ENCODE assay signal across 9 mouse cellular contexts in the genomic region with DNA sequence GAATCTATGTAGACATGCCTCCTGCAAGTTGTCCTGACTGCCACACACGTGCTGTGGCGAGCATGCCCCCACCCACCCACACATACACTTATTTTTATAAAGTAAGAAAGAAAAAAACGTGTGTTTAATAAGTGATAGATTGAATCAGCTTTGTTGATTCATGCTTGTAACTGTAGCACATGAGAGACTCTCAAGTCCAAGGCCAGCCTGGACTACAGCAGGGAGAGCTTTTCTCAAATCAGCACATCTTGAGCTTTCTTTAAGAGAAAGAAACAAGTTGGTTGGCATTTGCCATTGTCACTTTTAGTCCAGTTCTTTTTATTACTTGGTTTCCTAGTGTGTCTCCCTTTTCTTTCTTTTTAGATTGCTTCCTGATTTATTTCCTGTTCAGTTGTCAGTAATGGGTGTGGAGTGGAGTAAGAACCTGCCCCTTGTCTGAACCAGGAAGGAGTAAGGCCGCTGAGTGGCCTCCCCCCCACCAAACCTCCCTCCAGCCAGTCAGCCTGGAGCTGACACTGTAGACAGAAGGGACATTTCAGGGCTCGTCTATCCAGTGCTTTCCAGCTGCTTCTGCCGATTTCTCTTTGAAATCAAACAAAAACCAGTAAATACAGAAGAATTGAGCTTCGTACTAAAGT. TPM values are rescaled to one million over a fixed set of nuclear protein-coding genes. Genes with fewer than 3 reads are reported as not detected.
DNase-seq lines count a peak whose midpoint lies in the region; ATAC-seq and TF ChIP-seq lines count a peak whose summit lies in the region.
"Had no signal": no experiment of that assay in that cellular context is flagged by ENCODE, and none has a peak within 500 bp of the region (broad histone marks: within the 10 kb centered on the region; RNA-seq: fewer than 3 reads in every experiment).

No protein-coding gene starts in this region.

- no peak overlapping the region for H3K9ac ChIP-seq in forebrain, embryonic 15.5 days (replicated peaks)
- H3K9ac ChIP-seq: midbrain, embryonic 12.5 days had no signal

- H3K9me3 ChIP-seq in heart, embryonic 10.5 days: no peaks in the 10 kb centered on the region
- H3K9me3 ChIP-seq in forebrain, embryonic 15.5 days: no peaks in the 10 kb centered on the region
- H3K9me3 ChIP-seq: midbrain, embryonic 12.5 days had no signal

- no peak for TF ChIP-seq CTCF in spleen, adult 2 months (IDR thresholded peaks at IDR 0.05; ENCODE audit: extremely low read depth, insufficient read depth, insufficient read length, insufficient replicate concordance)

- no peak; the same call in 1 of the 2 replicates for TF ChIP-seq POLR2A in spleen, adult 2 months (IDR thresholded peaks at IDR 0.05; ENCODE audit: low read depth, low read length)

- no peaks in the 10 kb centered on the region for H3K27me3 ChIP-seq in spleen, adult 2 months (ENCODE audit: control insufficient read depth, insufficient read depth, low read length)
- H3K27me3 ChIP-seq in heart, embryonic 10.5 days (ENCODE audit: insufficient read depth, poor library complexity, severe bottlenecking): no peaks in the 10 kb centered on the region
- no peaks in the 10 kb centered on the region for H3K27me3 ChIP-seq in forebrain, embryonic 15.5 days
- H3K27me3 ChIP-seq: midbrain, embryonic 12.5 days had no signal

- peak; percentile 51 for ATAC-seq in megakaryocyte progenitor cell, adult 5-6 weeks (replicated peaks; ENCODE audit: poor library complexity)
- no peak for ATAC-seq in forebrain, embryonic 15.5 days (replicated peaks)

- DNase-seq in spleen, adult 2 months (ENCODE audit: low read depth in 1 of 2, low spot score in 2 of 2): peak in 1 of 2 experiments; percentile 9
- no peak for DNase-seq in spleen, adult 18-20 months
- DNase-seq in heart, embryonic 10.5 days (ENCODE audit: low spot score): no peak
- DNase-seq in kidney, postnatal 10 days: peak; percentile 64
- no peak for DNase-seq in layer of hippocampus, postnatal 36 days
- no peak for DNase-seq in testis, postnatal 10 days (ENCODE audit: low spot score)

- peaks cover 3% of the 10 kb centered on the region; the same call in 1 of the 2 replicates for H3K4me1 ChIP-seq in spleen, adult 2 months (ENCODE audit: control insufficient read depth, insufficient read depth, insufficient read length)
- peaks cover 13% of the 10 kb centered on the region for H3K4me1 ChIP-seq in heart, embryonic 10.5 days
- no peaks in the 10 kb centered on the region for H3K4me1 ChIP-seq in forebrain, embryonic 15.5 days
- H3K4me1 ChIP-seq: midbrain, embryonic 12.5 days had no signal

- no peak overlapping the region for H3K4me2 ChIP-seq in forebrain, embryonic 15.5 days (replicated peaks)
- H3K4me2 ChIP-seq: midbrain, embryonic 12.5 days had no signal

- WGBS in spleen, adult 2 months: 31% methylated on average over 7 of the region's 7 CpGs
- 54% methylated on average over 7 of the region's 7 CpGs for WGBS in heart, embryonic 10.5 days
- 55% methylated on average over 7 of the region's 7 CpGs for WGBS in forebrain, embryonic 15.5 days

- no peak overlapping the region for H3K4me3 ChIP-seq in spleen, adult 2 months (ENCODE audit: extremely low read depth, insufficient read depth, insufficient read length)
- no peak overlapping the region for H3K4me3 ChIP-seq in heart, embryonic 10.5 days
- no peak overlapping the region for H3K4me3 ChIP-seq in forebrain, embryonic 15.5 days
- H3K4me3 ChIP-seq: midbrain, embryonic 12.5 days had no signal

- H3K36me3 ChIP-seq in spleen, adult 2 months (ENCODE audit: control insufficient read depth, insufficient read depth, low read length): no peaks in the 10 kb centered on the region
- H3K36me3 ChIP-seq in heart, embryonic 10.5 days: no peaks in the 10 kb centered on the region
- no peaks in the 10 kb centered on the region for H3K36me3 ChIP-seq in forebrain, embryonic 15.5 days
- H3K36me3 ChIP-seq: midbrain, embryonic 12.5 days had no signal

- H3K27ac ChIP-seq in spleen, adult 2 months (ENCODE audit: insufficient read depth, low read length): peak overlapping the region; percentile 57
- peak overlapping the region; percentile 67 for H3K27ac ChIP-seq in heart, embryonic 10.5 days
- no peak overlapping the region for H3K27ac ChIP-seq in forebrain, embryonic 15.5 days (replicated peaks)
- H3K27ac ChIP-seq: midbrain, embryonic 12.5 days had no signal

RNA-seq across cellular contexts. Expression of a gene that starts 55.5 kb away (rescaled TPM):
- 4.2 and 4.4 TPM in 2 replicates for polyA plus RNA-seq in spleen, adult 2 months (2012; rRNA removed)
- polyA plus RNA-seq in heart, embryonic 10.5 days (2016; fragmentation: Nextera tagmentation; extraction: Ambion mirVana): 10.6 and 11.7 TPM in 2 replicates
- total RNA-seq in megakaryocyte progenitor cell, adult 5-6 weeks (2015): 6.1 and 7.5 TPM in 2 replicates
- total RNA-seq in megakaryocyte progenitor cell, adult 5-6 weeks (2017): 7.1 and 10.9 TPM in 2 replicates
- 21.8 and 22.6 TPM in 2 replicates for polyA plus RNA-seq in forebrain, embryonic 15.5 days (2015; fragmentation: Nextera tagmentation; extraction: Ambion mirVana)
- 10 to 100 TPM; 18.2 to 18.3 TPM for total RNA-seq in layer of hippocampus, postnatal 36 days (2021)
